Mouse (Mus musculus): ENCODE results near the gene Dgka. TPM values are rescaled to one million over a fixed set of nuclear protein-coding genes. Genes with fewer than 3 reads are reported as not detected.
"Not testable (repeated sequence)": the region's sequence is repeated elsewhere in the genome, so short reads cannot be mapped to it uniquely, and the experiment has no call there.

Gene Dgka
- polyA plus RNA-seq, 1 experiment from 2014 or later = 4.5 TPM

GRCm38 (mm10) chr10:128725466-128725865 lies 19.2 kb downstream of the Dgka start:
- not testable (repeated sequence) for H3K9me3 ChIP-seq; H3K4me1 ChIP-seq; H3K4me2 ChIP-seq (replicated peaks); H3K4me3 ChIP-seq; H3K27ac ChIP-seq (replicated peaks); H3K27me3 ChIP-seq; H3K36me3 ChIP-seq; ATAC-seq (replicated peaks); H3K9ac ChIP-seq (replicated peaks)
- 83% methylated on average over 4 of the region's 4 CpGs for WGBS

DNA sequence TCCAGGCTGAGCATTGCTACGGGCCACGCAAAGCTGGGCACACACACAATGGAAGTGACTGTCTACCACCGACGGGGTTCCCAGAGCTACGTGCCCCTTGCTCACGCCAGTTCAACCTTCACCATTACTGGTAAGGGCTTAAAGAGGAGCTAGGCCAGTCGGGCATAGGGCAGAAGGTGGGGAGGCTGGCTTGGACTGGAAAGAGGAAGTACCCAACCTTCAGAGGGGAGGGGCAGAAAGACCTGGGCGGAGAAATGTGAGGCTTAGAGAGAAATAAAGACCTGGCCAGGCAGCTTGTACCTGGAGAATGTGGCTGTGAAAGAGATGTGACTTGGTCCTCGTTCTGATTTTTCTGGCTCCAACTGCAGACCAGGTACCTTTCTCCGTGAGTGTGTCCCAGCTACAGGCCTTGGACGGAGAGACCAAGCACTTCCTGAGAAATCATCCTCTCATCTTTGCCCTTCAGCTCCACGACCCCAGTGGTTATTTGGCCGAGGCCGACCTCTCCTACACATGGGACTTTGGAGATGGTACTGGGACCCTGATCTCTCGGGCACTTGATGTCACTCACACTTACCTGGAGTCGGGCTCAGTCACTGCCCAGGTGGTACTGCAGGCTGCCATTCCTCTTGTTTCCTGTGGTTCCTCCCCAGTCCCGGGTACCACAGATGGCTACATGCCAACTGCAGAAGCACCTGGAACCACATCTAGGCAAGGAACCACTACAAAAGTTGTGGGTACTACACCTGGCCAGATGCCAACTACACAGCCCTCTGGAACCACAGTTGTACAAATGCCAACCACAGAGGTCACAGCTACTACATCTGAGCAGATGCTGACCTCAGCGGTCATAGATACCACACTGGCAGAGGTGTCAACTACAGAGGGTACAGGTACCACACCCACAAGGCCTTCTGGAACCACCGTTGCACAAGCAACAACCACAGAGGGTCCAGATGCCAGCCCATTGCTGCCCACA lies 28.8 kb downstream of the Dgka start:
- Histone ChIP-seq H3K27me3 (no peaks in the 10 kb centered on the region), H3K4me3 (no peak overlapping the region), H3K9me3 (no peaks in the 10 kb centered on the region), H3K27ac (replicated peaks) (no peak overlapping the region), H3K4me2 (replicated peaks) (no peak overlapping the region), H3K4me1 (no peaks in the 10 kb centered on the region), H3K9ac (replicated peaks) (no peak overlapping the region), H3K36me3 (no peaks in the 10 kb centered on the region)
- ATAC-seq (replicated peaks) = no peak
- WGBS = 90% methylated on average over 19 of the region's 19 CpGs

GRCm38 (mm10) chr10:128711318-128711717 lies 33.3 kb downstream of the Dgka start:
- not testable (repeated sequence) for H3K9ac ChIP-seq (replicated peaks); ATAC-seq (replicated peaks); H3K4me1 ChIP-seq; H3K4me3 ChIP-seq; H3K9me3 ChIP-seq; H3K27me3 ChIP-seq; H3K36me3 ChIP-seq; H3K27ac ChIP-seq (replicated peaks); H3K4me2 ChIP-seq (replicated peaks)
- 98% methylated on average over 7 of the region's 7 CpGs for WGBS

DNA sequence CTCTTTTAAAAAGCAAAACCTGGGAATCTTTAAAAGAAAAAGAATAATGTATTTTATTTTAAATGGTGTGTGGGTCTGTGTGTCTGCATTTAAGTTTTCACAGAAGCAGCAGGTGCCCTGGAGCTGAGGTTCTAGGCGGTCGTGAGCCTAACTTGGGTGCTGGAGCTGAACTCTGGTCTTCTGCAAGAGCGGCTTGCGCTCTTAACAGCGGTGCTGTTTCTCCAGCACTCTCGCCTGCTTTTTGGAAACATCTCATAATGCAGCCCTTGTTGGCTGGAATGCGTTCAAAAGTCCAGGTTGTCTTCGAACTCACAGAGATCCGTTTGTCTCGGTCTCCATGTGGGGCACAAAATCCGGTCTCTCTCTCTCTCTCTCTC lies 39.4 kb downstream of the Dgka start:
- Histone ChIP-seq H3K36me3 (no peaks in the 10 kb centered on the region), H3K4me2 (replicated peaks) (peak overlapping the region; percentile 84), H3K4me1 (peaks cover 12% of the 10 kb centered on the region), H3K27me3 (no peaks in the 10 kb centered on the region), H3K27ac (replicated peaks) (no peak overlapping the region), H3K9me3 (no peaks in the 10 kb centered on the region), H3K4me3 (peak overlapping the region; percentile 69), H3K9ac (replicated peaks) (peak overlapping the region; percentile 58; the same call in 1 of the 2 replicates)
- WGBS = 4% methylated on average over 11 of the region's 11 CpGs
- ATAC-seq (replicated peaks) = peak; percentile 45; the same call in 1 of the 2 replicates

DNA sequence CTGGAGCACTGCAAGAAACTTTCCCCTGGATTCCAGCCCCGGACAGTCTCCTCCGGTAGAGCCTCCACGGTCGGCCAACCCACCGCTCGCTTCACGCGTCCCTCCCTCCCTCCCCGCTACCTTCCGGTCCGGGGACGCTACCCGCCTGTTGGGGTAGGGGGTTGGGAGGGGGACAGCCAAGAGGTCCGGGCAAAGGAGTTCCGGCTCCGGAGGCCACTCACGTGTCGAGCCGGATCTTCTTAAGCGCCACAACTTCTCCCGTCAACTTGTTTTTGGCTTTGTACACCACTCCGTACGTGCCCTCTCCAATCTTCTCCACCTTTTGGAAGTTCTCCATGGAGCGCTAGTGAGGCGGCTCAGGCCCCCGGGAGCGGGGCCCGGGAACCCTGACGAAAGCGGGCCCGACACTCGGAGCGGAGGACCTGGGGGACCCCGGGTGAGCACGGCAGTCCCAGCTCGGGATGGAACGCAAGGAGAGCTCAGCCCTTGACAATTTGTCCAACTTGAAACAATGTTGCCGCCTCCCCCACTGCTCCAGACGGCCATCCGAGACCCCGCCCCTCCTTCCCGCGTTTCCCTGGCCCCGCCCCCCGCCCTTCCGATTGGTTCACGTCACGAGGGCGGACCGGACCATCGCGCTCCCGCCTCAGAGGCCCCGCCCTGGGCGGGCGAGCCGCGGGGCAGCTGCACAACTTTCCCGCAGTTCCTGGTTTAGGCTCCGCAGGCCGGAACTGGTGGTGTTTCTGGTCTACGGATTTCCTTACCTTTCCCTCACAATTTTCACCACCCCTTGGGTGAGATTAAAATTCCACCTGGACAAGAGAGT lies 40.0 kb downstream of the Dgka start, which contains the start of gene Cdk2:
Gene Cdk2 (minus strand): TSS at position 541 of the 826 bp plus-strand sequence.
- Histone ChIP-seq H3K27ac (replicated peaks) (peak within 1 kb of the TSS; percentile 75), H3K9me3 (no peaks in the 10 kb centered on the region), H3K4me2 (replicated peaks) (peak within 1 kb of the TSS; percentile 84), H3K9ac (replicated peaks) (peak within 1 kb of the TSS; percentile 58), H3K36me3 (no peaks in the 10 kb centered on the region), H3K4me1 (peaks cover 12% of the 10 kb centered on the region), H3K4me3 (peak within 1 kb of the TSS; percentile 69), H3K27me3 (no peaks in the 10 kb centered on the region)
- under 1% methylated on average over 59 of the region's 62 CpGs for WGBS
- peak; percentile 92 for ATAC-seq (replicated peaks)

GRCm38 (mm10) chr10:128703895-128704294 lies 40.8 kb downstream of the Dgka start, which contains the start of gene Pmel:
Pmel (plus strand) TSS chr10:128704195.
- peak within 1 kb of the TSS; percentile 69 for H3K4me3 ChIP-seq
- peaks cover 12% of the 10 kb centered on the region for H3K4me1 ChIP-seq
- peak within 1 kb of the TSS; percentile 58 for H3K9ac ChIP-seq (replicated peaks)
- H3K4me2 ChIP-seq (replicated peaks) = peak within 1 kb of the TSS; percentile 84
- H3K36me3 ChIP-seq = no peaks in the 10 kb centered on the region
- H3K9me3 ChIP-seq = no peaks in the 10 kb centered on the region
- H3K27me3 ChIP-seq = no peaks in the 10 kb centered on the region
- H3K27ac ChIP-seq (replicated peaks) = peak within 1 kb of the TSS; percentile 75
- ATAC-seq (replicated peaks) = no peak
- 21% methylated on average over 4 of the region's 4 CpGs for WGBS

DNA sequence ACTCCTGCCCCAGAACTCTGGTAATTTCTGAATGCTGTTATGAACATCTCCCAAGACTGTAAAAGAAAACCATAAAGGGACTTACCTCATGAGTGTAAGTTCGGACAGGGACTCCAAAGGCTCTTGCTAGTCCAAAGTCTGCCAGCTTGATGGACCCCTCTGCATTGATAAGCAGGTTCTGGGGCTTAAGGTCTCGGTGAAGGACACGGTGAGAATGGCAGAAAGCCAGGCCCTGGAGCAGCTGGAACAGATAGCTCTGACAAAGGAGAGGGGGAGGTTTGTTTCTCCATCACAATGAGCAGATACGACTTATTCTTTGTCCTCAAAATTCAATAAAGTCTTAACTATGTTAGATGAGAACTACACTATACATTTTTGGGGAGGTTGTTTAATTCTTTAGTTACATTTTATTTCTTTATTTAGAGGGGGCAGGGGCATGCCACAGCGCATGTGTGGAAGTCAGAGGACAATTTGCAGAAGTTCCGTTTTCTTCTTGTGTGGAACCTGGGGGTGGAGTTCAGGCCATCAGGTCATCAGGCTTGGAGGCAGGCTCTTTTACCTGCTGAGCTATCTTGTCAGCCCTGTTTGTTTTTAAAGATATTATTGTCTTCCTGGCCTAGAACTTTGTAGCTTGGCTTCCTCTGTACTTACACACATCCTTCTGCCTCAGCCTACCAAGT lies 42.2 kb downstream of the Dgka start:
- peaks cover 12% of the 10 kb centered on the region for H3K4me1 ChIP-seq
- 74% methylated on average over 6 of the region's 6 CpGs for WGBS
- ATAC-seq (replicated peaks) = no peak

DNA sequence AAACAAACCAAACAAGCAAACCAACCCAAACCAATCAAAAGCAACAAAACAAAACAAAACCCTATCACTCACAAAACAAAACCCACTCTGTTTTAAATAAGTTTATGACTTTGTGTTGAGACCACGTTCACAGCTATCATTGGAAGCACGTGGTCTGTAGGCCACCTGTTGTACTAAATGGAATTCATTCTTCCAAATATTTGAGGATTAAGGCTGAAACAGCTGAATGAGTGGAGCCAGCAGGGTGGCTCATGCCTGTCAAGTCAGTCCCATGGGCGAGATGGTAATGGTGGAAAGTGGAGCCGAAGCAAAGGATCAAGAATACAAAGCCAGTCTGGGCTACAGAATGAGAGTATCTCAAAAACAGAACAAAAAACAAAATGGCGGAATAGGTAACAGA lies 43.9 kb downstream of the Dgka start:
- H3K4me3 ChIP-seq = no peak overlapping the region
- no peak overlapping the region for H3K9ac ChIP-seq (replicated peaks)
- peaks cover 16% of the 10 kb centered on the region for H3K4me1 ChIP-seq
- WGBS = 93% methylated on average over 5 of the region's 5 CpGs
- no peak for ATAC-seq (replicated peaks)
- no peak overlapping the region for H3K27ac ChIP-seq (replicated peaks)
- H3K36me3 ChIP-seq = no peaks in the 10 kb centered on the region
- H3K9me3 ChIP-seq = no peaks in the 10 kb centered on the region
- H3K4me2 ChIP-seq (replicated peaks) = no peak overlapping the region
- no peaks in the 10 kb centered on the region for H3K27me3 ChIP-seq

More for the DNA sequence above, 42.2 kb downstream of the Dgka start:
- Histone ChIP-seq H3K9ac (replicated peaks) (no peak overlapping the region), H3K27ac (replicated peaks) (no peak overlapping the region), H3K27me3 (no peaks in the 10 kb centered on the region), H3K9me3 (no peaks in the 10 kb centered on the region), H3K4me3 (no peak overlapping the region), H3K4me2 (replicated peaks) (no peak overlapping the region), H3K36me3 (no peaks in the 10 kb centered on the region)

DNA sequence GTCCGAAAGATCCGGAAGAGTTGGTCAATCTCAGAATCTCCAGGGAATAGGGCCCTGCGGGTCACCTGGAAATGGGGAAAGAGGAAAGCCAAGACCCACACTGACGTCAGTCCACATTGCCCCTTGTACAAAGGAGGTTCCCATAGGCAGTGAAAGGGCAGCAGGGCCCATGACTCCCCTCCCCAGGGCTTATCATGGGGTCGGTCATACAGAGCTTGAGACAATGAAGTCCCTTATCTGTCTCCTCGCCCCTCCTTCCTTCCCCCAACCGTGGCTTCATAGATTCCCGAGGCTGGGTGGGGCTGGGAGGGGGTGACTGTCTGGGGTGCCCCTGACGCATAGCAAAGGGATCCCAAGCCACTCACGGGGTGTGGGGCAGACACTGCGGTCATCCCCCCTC lies 45.0 kb downstream of the Dgka start:
- Histone ChIP-seq H3K4me3 (no peak overlapping the region), H3K4me1 (peaks cover 18% of the 10 kb centered on the region), H3K36me3 (no peaks in the 10 kb centered on the region), H3K27me3 (no peaks in the 10 kb centered on the region), H3K9me3 (no peaks in the 10 kb centered on the region), H3K27ac (replicated peaks) (no peak overlapping the region), H3K9ac (replicated peaks) (no peak overlapping the region), H3K4me2 (replicated peaks) (no peak overlapping the region)
- 85% methylated on average over 11 of the region's 11 CpGs for WGBS
- ATAC-seq (replicated peaks) = no peak

DNA sequence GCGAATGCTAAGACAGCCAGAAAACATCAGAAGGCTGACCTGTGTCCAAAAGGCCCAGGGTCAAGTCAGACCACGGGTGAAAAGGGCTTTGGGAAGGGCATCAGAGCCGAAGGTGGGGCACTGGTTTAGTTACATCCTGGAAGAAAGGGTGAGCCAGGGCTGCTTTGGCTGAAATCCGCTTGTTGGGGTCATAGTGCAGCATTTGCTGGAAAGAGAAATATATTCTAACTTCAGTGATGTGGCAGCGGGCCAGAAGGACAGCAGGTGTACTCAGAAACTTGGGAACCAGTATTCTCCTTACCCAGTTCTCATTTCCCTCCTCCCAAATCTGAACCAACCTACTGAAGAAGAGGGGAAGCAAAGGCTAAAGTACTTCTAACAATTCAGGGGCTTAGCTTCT lies 45.6 kb downstream of the Dgka start:
- no peak for ATAC-seq (replicated peaks)
- Histone ChIP-seq H3K27me3 (no peaks in the 10 kb centered on the region), H3K4me3 (no peak overlapping the region), H3K9ac (replicated peaks) (no peak overlapping the region), H3K4me2 (replicated peaks) (no peak overlapping the region), H3K36me3 (no peaks in the 10 kb centered on the region), H3K4me1 (peaks cover 17% of the 10 kb centered on the region), H3K27ac (replicated peaks) (no peak overlapping the region), H3K9me3 (no peaks in the 10 kb centered on the region)
- WGBS = 87% methylated on average over 5 of the region's 5 CpGs

- no peaks in the 10 kb centered on the region for H3K27me3 ChIP-seq
- H3K36me3 ChIP-seq = no peaks in the 10 kb centered on the region
- 82% methylated on average over 6 of the region's 6 CpGs for WGBS
- peaks cover 16% of the 10 kb centered on the region for H3K4me1 ChIP-seq
- no peak overlapping the region for H3K9ac ChIP-seq (replicated peaks)
- no peaks in the 10 kb centered on the region for H3K9me3 ChIP-seq
- no peak for ATAC-seq (replicated peaks)
- H3K4me3 ChIP-seq = peak overlapping the region; percentile 96
- peak overlapping the region; percentile 65 for H3K4me2 ChIP-seq (replicated peaks)
- peak overlapping the region; percentile 90 for H3K27ac ChIP-seq (replicated peaks)
Observed at GRCm38 (mm10) chr10:128697072-128697725, 47.5 kb downstream of the Dgka start.
